Mouse (Mus musculus) myocyte (in vitro differentiated cells): ENCODE results near the gene Wwox. TPM values are rescaled to one million over a fixed set of nuclear protein-coding genes. Genes with fewer than 3 reads are reported as not detected.

ENCODE experiments used
- H3K27me3 ChIP-seq: one replicate; pipeline ENCODE4 v1.6.1; 2011; ENCODE audit not compliant: control insufficient read depth, insufficient read depth, insufficient read length
- H3K36me3 ChIP-seq: one replicate; pipeline ENCODE4 v1.6.1; 2011; ENCODE audit not compliant: control insufficient read depth, insufficient read depth
- H3K4me2 ChIP-seq: one replicate; pipeline ENCODE4 v1.6.1; 2011; ENCODE audit warnings: low read depth, control low read depth
- H3K4me3 ChIP-seq: one replicate; pipeline ENCODE4 v1.5.1; 2011; ENCODE audit warnings: mild to moderate bottlenecking, control low read depth, moderate library complexity
- H3K79me2 ChIP-seq: one replicate; pipeline ENCODE4 v1.6.1; 2011; ENCODE audit not compliant: control insufficient read depth, insufficient read depth
- H3ac ChIP-seq: one replicate; pipeline ENCODE4 v1.6.1; 2011; ENCODE audit not compliant: control insufficient read depth, insufficient read length
- CEBPB ChIP-seq: IDR thresholded peaks from 2 replicates; pipeline ENCODE4 v1.6.1; 2011; ENCODE audit warnings: mild to moderate bottlenecking, moderate library complexity; ENCODE audit not compliant: poor library complexity, insufficient read depth, severe bottlenecking
- E2F4 ChIP-seq: IDR thresholded peaks from one replicate; pipeline ENCODE4 v1.6.1; 2011; ENCODE audit warnings: mild to moderate bottlenecking, control low read depth, moderate library complexity; ENCODE audit not compliant: insufficient read depth
- MAX ChIP-seq: IDR thresholded peaks from one replicate; pipeline ENCODE4 v1.6.1; 2011; ENCODE audit warnings: low read depth, mild to moderate bottlenecking, control low read depth
- MYOD1 ChIP-seq, 3 experiments: IDR thresholded peaks; one replicate each; pipeline ENCODE4 v1.6.1; 2011; ENCODE audit warnings: control low read depth in 2 of 3, low read depth in 2 of 3, mild to moderate bottlenecking in 2 of 3, moderate library complexity in 1 of 3; ENCODE audit not compliant: insufficient read length in 2 of 3, control insufficient read depth in 1 of 3
- MYOG ChIP-seq, 3 experiments: IDR thresholded peaks; one replicate each; pipeline ENCODE4 v1.6.1; 2011; ENCODE audit warnings: control low read depth in 2 of 3, low read depth in 2 of 3, mild to moderate bottlenecking in 2 of 3; ENCODE audit not compliant: insufficient read length in 2 of 3, control insufficient read depth in 1 of 3, insufficient read depth in 1 of 3
- POLR2A ChIP-seq: IDR thresholded peaks from one replicate; pipeline ENCODE4 v1.6.1; 2011; ENCODE audit warnings: low read depth, mild to moderate bottlenecking, control low read depth, moderate library complexity; ENCODE audit not compliant: insufficient read length
- POLR2AphosphoS2 ChIP-seq: IDR thresholded peaks from one replicate; pipeline ENCODE4 v1.6.1; 2011; ENCODE audit warnings: low read depth, control low read depth; ENCODE audit not compliant: insufficient read length
- REST ChIP-seq: IDR thresholded peaks from one replicate; pipeline ENCODE4 v1.6.1; 2011; ENCODE audit warnings: mild to moderate bottlenecking, control low read depth, moderate library complexity; ENCODE audit not compliant: insufficient read depth, insufficient read length
- SRF ChIP-seq: IDR thresholded peaks from one replicate; pipeline ENCODE4 v1.6.1; 2011; ENCODE audit warnings: low read depth; ENCODE audit not compliant: control insufficient read depth, insufficient read length
- TCF12 ChIP-seq: IDR thresholded peaks from one replicate; pipeline ENCODE4 v1.6.1; 2011; ENCODE audit warnings: mild to moderate bottlenecking, control low read depth; ENCODE audit not compliant: poor library complexity, insufficient read depth, severe bottlenecking
- TCF3 ChIP-seq: IDR thresholded peaks from one replicate; pipeline ENCODE4 v1.6.1; 2011; ENCODE audit warnings: low read depth, control low read depth; ENCODE audit not compliant: insufficient read length
- USF1 ChIP-seq: IDR thresholded peaks from one replicate; pipeline ENCODE4 v1.6.1; 2011; ENCODE audit warnings: low read depth, mild to moderate bottlenecking, control low read depth, moderate library complexity
- polyA plus RNA-seq: library from polyadenylated mRNA; unstranded; fragments of >200 nt; fragmentation: generic; extraction: Trizol; gene quantifications from one replicate; pipeline ENCODE4 v1.2.1, GENCODE M21; 2012; ENCODE audit warnings: missing spikeins

Wwox gene
- polyA plus RNA-seq, 1 experiment: 8.6 TPM

DNA sequence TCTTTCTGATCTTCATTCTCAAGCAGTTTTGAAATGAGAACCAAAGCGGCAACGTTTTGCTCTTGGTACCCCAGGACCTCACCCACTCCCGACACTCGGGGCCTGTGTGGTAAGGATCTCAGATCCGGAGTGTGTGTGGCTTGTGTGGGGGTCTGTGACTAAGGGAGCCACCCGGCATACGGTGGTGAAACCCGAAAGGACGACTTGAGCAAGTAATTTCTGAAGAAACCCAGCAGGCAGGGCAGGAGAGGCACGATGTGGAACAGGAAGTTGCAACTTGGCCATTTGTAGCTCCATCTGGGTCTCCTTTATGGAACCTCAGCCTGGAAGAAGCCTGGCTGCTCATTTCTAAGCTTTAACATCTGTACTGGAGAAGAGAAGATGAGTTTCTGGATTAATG lies 697.4 kb downstream of the Wwox start:
- TF ChIP-seq E2F4: no peak
- no peak for TF ChIP-seq REST
- no peak for TF ChIP-seq CEBPB
- no peak for TF ChIP-seq TCF3
- no peak for TF ChIP-seq USF1
- no peak for TF ChIP-seq POLR2AphosphoS2
- TF ChIP-seq MYOD1 (IDR thresholded peaks at IDR 0.05; ENCODE audit: control insufficient read depth in 1 of 3, insufficient read length in 2 of 3, low read depth in 2 of 3): no peak
- no peak for TF ChIP-seq POLR2A
- TF ChIP-seq SRF: no peak
- TF ChIP-seq MYOG (IDR thresholded peaks at IDR 0.05; ENCODE audit: control insufficient read depth in 1 of 3, insufficient read depth in 1 of 3, insufficient read length in 2 of 3, low read depth in 2 of 3): no peak
- no peak for TF ChIP-seq MAX
- TF ChIP-seq TCF12: no peak
- Histone ChIP-seq H3K36me3 (no peaks in the 10 kb centered on the region), H3K4me2 (no peak overlapping the region), H3K79me2 (no peaks in the 10 kb centered on the region), H3K27me3 (no peaks in the 10 kb centered on the region), H3ac (no peak overlapping the region), H3K4me3 (no peak overlapping the region)

DNA sequence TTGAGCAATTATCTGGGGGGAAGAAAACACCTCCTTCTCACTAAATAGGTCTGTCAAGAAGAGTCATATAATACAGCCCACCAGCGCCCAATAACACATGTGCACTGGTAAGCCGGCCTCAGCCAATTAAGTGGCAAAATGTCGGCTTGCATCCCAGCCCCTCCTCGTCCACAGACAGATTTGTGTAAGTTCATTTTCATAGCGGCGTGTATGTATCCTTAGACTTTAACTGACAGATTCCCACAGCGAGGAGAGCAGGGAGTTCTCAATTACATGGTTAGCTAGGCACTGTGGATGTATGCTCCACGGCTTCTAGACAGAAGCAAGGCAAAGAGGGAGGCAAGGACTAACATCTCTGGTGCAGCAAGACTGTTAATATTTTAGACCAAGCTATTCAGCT lies 702.2 kb downstream of the Wwox start:
- TF ChIP-seq TCF12 (no peak), SRF (no peak), MYOD1 (IDR thresholded peaks at IDR 0.05; ENCODE audit: control insufficient read depth in 1 of 3, insufficient read length in 2 of 3, low read depth in 2 of 3) (no peak), MAX (no peak), POLR2A (no peak), POLR2AphosphoS2 (no peak), TCF3 (no peak), E2F4 (no peak), REST (no peak), CEBPB (no peak), USF1 (no peak), MYOG (IDR thresholded peaks at IDR 0.05; ENCODE audit: control insufficient read depth in 1 of 3, insufficient read depth in 1 of 3, insufficient read length in 2 of 3, low read depth in 2 of 3) (no peak)
- Histone ChIP-seq H3K4me2 (no peak overlapping the region), H3K4me3 (no peak overlapping the region), H3ac (no peak overlapping the region), H3K36me3 (no peaks in the 10 kb centered on the region), H3K27me3 (no peaks in the 10 kb centered on the region), H3K79me2 (no peaks in the 10 kb centered on the region)

DNA sequence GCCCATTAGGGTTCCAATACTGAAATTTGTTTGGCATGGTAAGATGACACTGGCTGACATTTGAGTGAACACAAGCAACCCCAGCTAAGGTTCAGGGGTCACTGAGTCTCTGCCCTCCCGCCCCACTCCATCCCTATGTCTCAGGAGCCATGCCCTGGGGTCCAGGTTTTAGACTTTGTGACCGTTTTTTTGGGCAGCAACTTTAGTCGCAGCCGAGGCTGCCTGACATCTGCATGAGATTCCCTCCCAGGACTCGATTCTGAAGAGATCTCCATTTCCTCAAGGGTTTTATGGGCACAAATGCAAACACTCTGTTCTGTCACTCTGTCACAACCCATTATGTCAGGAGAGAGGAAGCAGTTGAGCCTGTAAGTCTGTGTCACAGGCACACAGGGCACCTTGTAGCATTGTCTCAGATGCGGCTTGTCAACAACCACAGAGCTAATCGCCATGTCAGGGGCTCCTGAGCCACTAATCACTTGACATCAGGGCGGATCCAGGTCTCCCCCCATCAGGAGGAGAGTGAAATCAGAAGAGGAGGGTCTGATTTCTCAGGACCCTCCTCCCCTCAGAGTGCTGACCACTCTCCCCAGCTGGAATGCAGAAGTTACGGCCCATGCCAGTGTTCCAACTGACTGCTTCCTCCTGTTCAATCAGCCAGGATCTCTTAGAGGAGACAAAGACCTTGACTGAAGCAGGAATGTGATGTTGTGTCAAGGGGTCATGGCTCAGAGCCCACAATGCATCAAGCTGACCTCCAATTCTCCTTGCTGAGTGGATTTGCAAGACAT lies 704.3 kb downstream of the Wwox start:
- TF ChIP-seq E2F4 (no peak), MAX (no peak), MYOD1 (IDR thresholded peaks at IDR 0.05; ENCODE audit: control insufficient read depth in 1 of 3, insufficient read length in 2 of 3, low read depth in 2 of 3) (no peak), MYOG (IDR thresholded peaks at IDR 0.05; ENCODE audit: control insufficient read depth in 1 of 3, insufficient read depth in 1 of 3, insufficient read length in 2 of 3, low read depth in 2 of 3) (no peak), SRF (no peak), POLR2AphosphoS2 (no peak), TCF3 (no peak), POLR2A (no peak), TCF12 (no peak), USF1 (no peak), REST (no peak), CEBPB (no peak)
- H3K4me2 ChIP-seq: no peak overlapping the region
- H3K4me3 ChIP-seq: no peak overlapping the region
- no peak overlapping the region for H3ac ChIP-seq
- H3K36me3 ChIP-seq: no peaks in the 10 kb centered on the region
- H3K27me3 ChIP-seq: no peaks in the 10 kb centered on the region
- no peaks in the 10 kb centered on the region for H3K79me2 ChIP-seq

DNA sequence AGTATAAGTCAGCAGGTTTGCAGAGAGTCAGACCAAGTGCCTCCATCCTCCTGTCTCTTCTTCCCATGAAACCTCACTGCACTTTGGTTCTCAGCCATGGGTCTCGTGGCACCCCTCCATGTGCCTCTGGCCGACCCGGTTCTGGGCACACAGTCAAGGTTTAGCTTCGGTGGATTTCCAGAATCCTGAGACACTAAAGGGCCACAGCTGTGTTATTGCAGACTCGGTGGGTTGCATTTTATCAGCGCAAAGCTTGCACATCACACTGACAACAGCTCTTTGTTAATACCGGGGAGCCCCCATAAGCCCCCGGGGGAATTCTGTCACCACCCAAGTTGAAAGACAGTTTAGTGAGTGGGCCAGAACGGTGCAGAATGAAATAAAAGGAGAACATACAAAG lies 707.6 kb downstream of the Wwox start:
- Histone ChIP-seq H3K4me3 (no peak overlapping the region), H3K27me3 (no peaks in the 10 kb centered on the region), H3K4me2 (no peak overlapping the region), H3ac (no peak overlapping the region), H3K36me3 (no peaks in the 10 kb centered on the region), H3K79me2 (no peaks in the 10 kb centered on the region)
- TF ChIP-seq TCF12: no peak
- no peak for TF ChIP-seq MYOG (IDR thresholded peaks at IDR 0.05; ENCODE audit: control insufficient read depth in 1 of 3, insufficient read depth in 1 of 3, insufficient read length in 2 of 3, low read depth in 2 of 3)
- no peak for TF ChIP-seq POLR2A
- no peak for TF ChIP-seq POLR2AphosphoS2
- TF ChIP-seq SRF: no peak
- TF ChIP-seq MAX: no peak
- TF ChIP-seq CEBPB: no peak
- TF ChIP-seq REST: no peak
- no peak for TF ChIP-seq E2F4
- no peak for TF ChIP-seq USF1
- no peak for TF ChIP-seq MYOD1 (IDR thresholded peaks at IDR 0.05; ENCODE audit: control insufficient read depth in 1 of 3, insufficient read length in 2 of 3, low read depth in 2 of 3)
- no peak for TF ChIP-seq TCF3
